Mouse (Mus musculus): Measurements from ENCODE around the gene Il17rb. TPM values are rescaled to one million over a fixed set of nuclear protein-coding genes. Genes with fewer than 3 reads are reported as not detected.

Gene Il17rb
- polyA plus RNA-seq, 1 experiment, result 1.8 TPM

GRCm38 (mm10) chr14:29976927-29977326 lies 31.8 kb downstream of the Il17rb start:
- TF ChIP-seq POLR2A (IDR thresholded peaks at IDR 0.05; ENCODE audit: extremely low read depth, insufficient read depth, low read length), result no peak
- no peak for TF ChIP-seq CTCF (IDR thresholded peaks at IDR 0.05; ENCODE audit: extremely low read depth, insufficient read depth, low read length)
- no peak overlapping the region for H3K27ac ChIP-seq (ENCODE audit: insufficient read depth, low read length)

GRCm38 (mm10) chr14:29971993-29972392 lies 36.7 kb downstream of the Il17rb start:
- peaks cover 8% of the 10 kb centered on the region; the same call in 1 of the 2 replicates for H3K4me1 ChIP-seq (ENCODE audit: control insufficient read depth, insufficient read depth, low read length)
- TF ChIP-seq CTCF (IDR thresholded peaks at IDR 0.05; ENCODE audit: extremely low read depth, insufficient read depth, low read length) (no peak), POLR2A (IDR thresholded peaks at IDR 0.05; ENCODE audit: extremely low read depth, insufficient read depth, low read length) (no peak)
- no peak overlapping the region for H3K27ac ChIP-seq (ENCODE audit: insufficient read depth, low read length)
- no peak overlapping the region for H3K4me3 ChIP-seq (ENCODE audit: insufficient read depth, low read length)

More at GRCm38 (mm10) chr14:29976927-29977326, 31.8 kb downstream of the Il17rb start:
- H3K4me3 ChIP-seq (ENCODE audit: insufficient read depth, low read length), result no peak overlapping the region
- H3K4me1 ChIP-seq (ENCODE audit: control insufficient read depth, insufficient read depth, low read length), result peaks cover 2% of the 10 kb centered on the region; the same call in 1 of the 2 replicates

GRCm38 (mm10) chr14:29971446-29971845 lies 37.2 kb downstream of the Il17rb start:
- no peak overlapping the region for H3K4me3 ChIP-seq (ENCODE audit: insufficient read depth, low read length)
- H3K4me1 ChIP-seq (ENCODE audit: control insufficient read depth, insufficient read depth, low read length), result peaks cover 8% of the 10 kb centered on the region; the same call in 1 of the 2 replicates
- TF ChIP-seq POLR2A (IDR thresholded peaks at IDR 0.05; ENCODE audit: extremely low read depth, insufficient read depth, low read length) (no peak), CTCF (IDR thresholded peaks at IDR 0.05; ENCODE audit: extremely low read depth, insufficient read depth, low read length) (no peak)
- no peak overlapping the region for H3K27ac ChIP-seq (ENCODE audit: insufficient read depth, low read length)

- peaks cover 8% of the 10 kb centered on the region; the same call in 1 of the 2 replicates for H3K4me1 ChIP-seq (ENCODE audit: control insufficient read depth, insufficient read depth, low read length)
- peak within 1 kb of the TSS; percentile 88 for H3K27ac ChIP-seq (ENCODE audit: insufficient read depth, low read length)
- TF ChIP-seq CTCF (IDR thresholded peaks at IDR 0.05; ENCODE audit: extremely low read depth, insufficient read depth, low read length), result no peak
- peak; percentile 89 for TF ChIP-seq POLR2A (IDR thresholded peaks at IDR 0.05; ENCODE audit: extremely low read depth, insufficient read depth, low read length)
- H3K4me3 ChIP-seq (ENCODE audit: insufficient read depth, low read length), result peak within 1 kb of the TSS; percentile 63
Observed at GRCm38 (mm10) chr14:29968075-29968821, 40.4 kb downstream of the Il17rb start, which contains the start of gene Selenok. TSS of gene Selenok (plus strand) at chr14:29968308.

- H3K4me3 ChIP-seq (ENCODE audit: insufficient read depth, low read length), result peak overlapping the region; percentile 63
- TF ChIP-seq POLR2A (IDR thresholded peaks at IDR 0.05; ENCODE audit: extremely low read depth, insufficient read depth, low read length) (no peak), CTCF (IDR thresholded peaks at IDR 0.05; ENCODE audit: extremely low read depth, insufficient read depth, low read length) (no peak)
- peaks cover 8% of the 10 kb centered on the region; the same call in 1 of the 2 replicates for H3K4me1 ChIP-seq (ENCODE audit: control insufficient read depth, insufficient read depth, low read length)
- 0 out of 2 replicates have a peak overlapping the region, but pooled peaks have one; percentile 16 for H3K27ac ChIP-seq (ENCODE audit: insufficient read depth, low read length)
Observed at GRCm38 (mm10) chr14:29967611-29968010, 41.1 kb downstream of the Il17rb start.

GRCm38 (mm10) chr14:29957393-29957792 lies 51.3 kb downstream of the Il17rb start:
- H3K4me3 ChIP-seq (ENCODE audit: insufficient read depth, low read length), result no peak overlapping the region
- H3K27ac ChIP-seq (ENCODE audit: insufficient read depth, low read length), result no peak overlapping the region
- no peak for TF ChIP-seq POLR2A (IDR thresholded peaks at IDR 0.05; ENCODE audit: extremely low read depth, insufficient read depth, low read length)
- TF ChIP-seq CTCF (IDR thresholded peaks at IDR 0.05; ENCODE audit: extremely low read depth, insufficient read depth, low read length), result no peak
- H3K4me1 ChIP-seq (ENCODE audit: control insufficient read depth, insufficient read depth, low read length), result peaks cover 3% of the 10 kb centered on the region; the same call in 1 of the 2 replicates

GRCm38 (mm10) chr14:29950805-29951204 lies 57.9 kb downstream of the Il17rb start:
- TF ChIP-seq POLR2A (IDR thresholded peaks at IDR 0.05; ENCODE audit: extremely low read depth, insufficient read depth, low read length), result no peak
- TF ChIP-seq CTCF (IDR thresholded peaks at IDR 0.05; ENCODE audit: extremely low read depth, insufficient read depth, low read length), result no peak
- no peak overlapping the region for H3K27ac ChIP-seq (ENCODE audit: insufficient read depth, low read length)
- no peak overlapping the region for H3K4me3 ChIP-seq (ENCODE audit: insufficient read depth, low read length)
- no peaks in the 10 kb centered on the region for H3K4me1 ChIP-seq (ENCODE audit: control insufficient read depth, insufficient read depth, low read length)

GRCm38 (mm10) chr14:29946761-29947309 lies 61.9 kb downstream of the Il17rb start:
- no peak overlapping the region for H3K27ac ChIP-seq (ENCODE audit: insufficient read depth, low read length)
- H3K4me1 ChIP-seq (ENCODE audit: control insufficient read depth, insufficient read depth, low read length), result no peaks in the 10 kb centered on the region
- TF ChIP-seq POLR2A (IDR thresholded peaks at IDR 0.05; ENCODE audit: extremely low read depth, insufficient read depth, low read length) (no peak), CTCF (IDR thresholded peaks at IDR 0.05; ENCODE audit: extremely low read depth, insufficient read depth, low read length) (no peak)
- no peak overlapping the region for H3K4me3 ChIP-seq (ENCODE audit: insufficient read depth, low read length)

Other genes starting within 250 kb of the Il17rb start
- gene Selenok, start 40.6 kb downstream of the Il17rb start, polyA plus RNA-seq (2012; rRNA removed), result 184 and 206 TPM in 2 replicates
- gene Actr8, start 30.6 kb downstream of the Il17rb start, polyA plus RNA-seq (2012; rRNA removed), result 57.6 and 72.9 TPM in 2 replicates
- 2.2 and 2.3 TPM in 2 replicates for gene Chdh, start 127 bp upstream of the Il17rb start, polyA plus RNA-seq (2012; rRNA removed)